Mouse (Mus musculus) MEL (cell line): ENCODE results near the gene Dis3l2. TPM values are rescaled to one million over a fixed set of nuclear protein-coding genes. Genes with fewer than 3 reads are reported as not detected.

Experiments used
- DNase-seq: peaks from one replicate; pipeline ENCODE4 v3.0.0; 2011; ENCODE audit warnings: low read depth, low spot score
- H3K27ac ChIP-seq: 2 replicates; pipeline ENCODE4 v1.5.1; 2012; ENCODE audit warnings: low read depth, mild to moderate bottlenecking, control low read depth, low read length, moderate library complexity; ENCODE audit not compliant: control insufficient read depth
- H3K27me3 ChIP-seq, 2 experiments: fragments of 150-350 bp in 1 of 2; sonication (generic) in 1 of 2; 2 replicates each; pipeline ENCODE4 v1.6.1; 2012; ENCODE audit warnings: low read length in 2 of 2, mild to moderate bottlenecking in 2 of 2, improper control_type of control experiment in 1 of 2, moderate library complexity in 1 of 2; ENCODE audit not compliant: insufficient read depth in 2 of 2, control insufficient read depth in 1 of 2
- H3K36me3 ChIP-seq, 2 experiments: 2 replicates each; pipeline ENCODE4 v1.6.1; 2012 to 2014; ENCODE audit warnings: low read length in 2 of 2, improper control_type of control experiment in 1 of 2, inconsistent platforms in 1 of 2, mild to moderate bottlenecking in 1 of 2; ENCODE audit not compliant: insufficient read depth in 2 of 2, control insufficient read depth in 1 of 2
- H3K4me1 ChIP-seq, 2 experiments: fragments of 150-350 bp in 1 of 2; sonication (generic) in 1 of 2; 2 replicates each; pipeline ENCODE4 v1.6.1; 2012; ENCODE audit warnings: low read length in 2 of 2, improper control_type of control experiment in 1 of 2, mild to moderate bottlenecking in 1 of 2; ENCODE audit not compliant: insufficient read depth in 2 of 2, control insufficient read depth in 1 of 2
- H3K4me3 ChIP-seq, 2 experiments: fragments of 150-350 bp in 1 of 2; sonication (generic) in 1 of 2; 2 replicates each; pipeline ENCODE4 v1.5.1; 2012; ENCODE audit warnings: low read depth in 2 of 2, low read length in 2 of 2, mild to moderate bottlenecking in 2 of 2, moderate library complexity in 2 of 2, control low read depth in 1 of 2, improper control_type of control experiment in 1 of 2; ENCODE audit not compliant: control insufficient read depth in 1 of 2, insufficient read depth in 1 of 2
- H3K79me2 ChIP-seq: 2 replicates; pipeline ENCODE4 v1.6.1; 2012; ENCODE audit warnings: mild to moderate bottlenecking, low read length, moderate library complexity; ENCODE audit not compliant: control insufficient read depth, poor library complexity, insufficient read depth
- H3K9ac ChIP-seq: 2 replicates; pipeline ENCODE4 v1.6.1; 2012; ENCODE audit warnings: low read depth, mild to moderate bottlenecking, control low read depth, low read length, moderate library complexity; ENCODE audit not compliant: control insufficient read depth, poor library complexity, severe bottlenecking
- H3K9me3 ChIP-seq: fragments of 150-350 bp; sonication (generic); replicated peaks from 2 replicates; pipeline ENCODE4 v1.6.1; 2012; ENCODE audit warnings: mild to moderate bottlenecking, low read length, improper control_type of control experiment, moderate library complexity; ENCODE audit not compliant: insufficient read depth
- CHD1 ChIP-seq: IDR thresholded peaks from 2 replicates; pipeline ENCODE4 v1.6.1; 2012; ENCODE audit warnings: low read depth, mild to moderate bottlenecking, inconsistent platforms, low read length, improper control_type of control experiment
- CTCF ChIP-seq, 3 experiments: IDR thresholded peaks in 2 of 3; conservative IDR thresholded peaks in 1 of 3; 2 replicates each; pipeline ENCODE4 v1.5.1; 2011 to 2012; ENCODE audit warnings: low read length in 3 of 3, low read depth in 2 of 3, mild to moderate bottlenecking in 2 of 3, improper control_type of control experiment in 1 of 3, inconsistent platforms in 1 of 3, mixed read lengths in 1 of 3, moderate library complexity in 1 of 3; ENCODE audit not compliant: control insufficient read depth in 1 of 3, insufficient read depth in 1 of 3, poor library complexity in 1 of 3, severe bottlenecking in 1 of 3
- ELF1 ChIP-seq: IDR thresholded peaks from 2 replicates; pipeline ENCODE4 v1.6.1; 2014; ENCODE audit warnings: low read depth, mild to moderate bottlenecking, inconsistent platforms, low read length, improper control_type of control experiment, moderate library complexity
- JUND ChIP-seq: IDR thresholded peaks from 2 replicates; pipeline ENCODE4 v1.6.1; 2011; ENCODE audit warnings: low read depth, mild to moderate bottlenecking, improper control_type of control experiment, low read length
- MAFK ChIP-seq: IDR thresholded peaks from 2 replicates; pipeline ENCODE4 v1.6.1; 2011; ENCODE audit warnings: low read depth, mild to moderate bottlenecking, low read length, improper control_type of control experiment, borderline replicate concordance
- MAX ChIP-seq: IDR thresholded peaks from 2 replicates; pipeline ENCODE4 v1.6.1; 2011; ENCODE audit warnings: low read length, improper control_type of control experiment
- MAZ ChIP-seq: IDR thresholded peaks from 2 replicates; pipeline ENCODE4 v1.6.1; 2012; ENCODE audit warnings: low read depth, mild to moderate bottlenecking, inconsistent platforms, low read length, improper control_type of control experiment
- MEF2A ChIP-seq: IDR thresholded peaks from 2 replicates; pipeline ENCODE4 v1.6.1; 2014; ENCODE audit warnings: low read depth, mild to moderate bottlenecking, inconsistent platforms, low read length, improper control_type of control experiment; ENCODE audit not compliant: poor library complexity, insufficient replicate concordance, severe bottlenecking; ENCODE audit errors: extremely low read depth
- MYB ChIP-seq: IDR thresholded peaks from 2 replicates; pipeline ENCODE4 v1.6.1; 2011; ENCODE audit warnings: mild to moderate bottlenecking, low read depth, low read length, improper control_type of control experiment
- MYC ChIP-seq: IDR thresholded peaks from 2 replicates; pipeline ENCODE4 v1.6.1; 2011; ENCODE audit warnings: low read depth, mild to moderate bottlenecking, low read length, improper control_type of control experiment, moderate library complexity
- NRF1 ChIP-seq: IDR thresholded peaks from 2 replicates; pipeline ENCODE4 v1.6.1; 2014; ENCODE audit warnings: low read depth, mild to moderate bottlenecking, inconsistent platforms, low read length, improper control_type of control experiment, moderate library complexity; ENCODE audit not compliant: poor library complexity, insufficient read depth, severe bottlenecking
- POLR2A ChIP-seq, 2 experiments: IDR thresholded peaks; 2 replicates each; pipeline ENCODE4 v1.6.1; 2011 to 2012; ENCODE audit warnings: low read length in 2 of 2, mild to moderate bottlenecking in 2 of 2, control low read depth in 1 of 2, improper control_type of control experiment in 1 of 2, low read depth in 1 of 2, moderate library complexity in 1 of 2; ENCODE audit not compliant: control insufficient read depth in 1 of 2, insufficient read depth in 1 of 2, poor library complexity in 1 of 2
- POLR2AphosphoS5 ChIP-seq: IDR thresholded peaks from 2 replicates; pipeline ENCODE4 v1.6.1; 2012; ENCODE audit warnings: low read depth, borderline replicate concordance, mild to moderate bottlenecking, inconsistent platforms, low read length, moderate library complexity, mixed read lengths
- RCOR1 ChIP-seq: IDR thresholded peaks from 2 replicates; pipeline ENCODE4 v1.6.1; 2012; ENCODE audit warnings: low read depth, mild to moderate bottlenecking, inconsistent platforms, low read length, improper control_type of control experiment
- TAL1 ChIP-seq: IDR thresholded peaks from 2 replicates; pipeline ENCODE4 v1.6.1; 2012; ENCODE audit warnings: mild to moderate bottlenecking, inconsistent platforms, low read length, moderate library complexity, mixed read lengths
- TBP ChIP-seq: IDR thresholded peaks from 2 replicates; pipeline ENCODE4 v1.8.0; 2011; ENCODE audit warnings: low read depth, low read length, improper control_type of control experiment
- TCF12 ChIP-seq: IDR thresholded peaks from 2 replicates; pipeline ENCODE4 v1.6.1; 2014; ENCODE audit warnings: low read depth, mild to moderate bottlenecking, inconsistent platforms, low read length, improper control_type of control experiment, moderate library complexity
- UBTF ChIP-seq: IDR thresholded peaks from 2 replicates; pipeline ENCODE4 v1.6.1; 2012; ENCODE audit warnings: low read depth, mild to moderate bottlenecking, inconsistent platforms, low read length, improper control_type of control experiment, moderate library complexity, borderline replicate concordance; ENCODE audit not compliant: insufficient read depth
- USF1 ChIP-seq: IDR thresholded peaks from 2 replicates; pipeline ENCODE4 v1.6.1; 2014; ENCODE audit warnings: low read depth, mild to moderate bottlenecking, inconsistent platforms, low read length, improper control_type of control experiment, moderate library complexity
- ZC3H11A ChIP-seq: IDR thresholded peaks from 2 replicates; pipeline ENCODE4 v1.6.1; 2012; ENCODE audit warnings: low read depth, mild to moderate bottlenecking, inconsistent platforms, low read length, improper control_type of control experiment
- ZKSCAN1 ChIP-seq: IDR thresholded peaks from 2 replicates; pipeline ENCODE4 v1.6.1; 2012; ENCODE audit warnings: low read depth, mild to moderate bottlenecking, inconsistent platforms, low read length, improper control_type of control experiment, moderate library complexity
- ZMIZ1 ChIP-seq: IDR thresholded peaks from 2 replicates; pipeline ENCODE4 v1.6.1; 2012; ENCODE audit warnings: low read depth, mild to moderate bottlenecking, inconsistent platforms, low read length, improper control_type of control experiment, moderate library complexity
- ZNF384 ChIP-seq: IDR thresholded peaks from 2 replicates; pipeline ENCODE4 v1.6.1; 2012; ENCODE audit warnings: low read depth, mild to moderate bottlenecking, inconsistent platforms, low read length, improper control_type of control experiment
- polyA plus RNA-seq, 2 experiments: library from polyadenylated mRNA; stranded (reverse) in 1 of 2; unstranded in 1 of 2; fragments of >175 nt in 1 of 2; fragments of >200 nt in 1 of 2; gene quantifications; 2 replicates each; pipeline versions ENCODE4 v1.2.1 to v1.2.4; 2012; ENCODE audit warnings: low replicate concordance in 2 of 2, low read depth in 1 of 2; ENCODE audit not compliant: insufficient read length in 2 of 2, insufficient read depth in 1 of 2, missing spikeins in 1 of 2
- total RNA-seq: library from RNA; depleted of rRNA; stranded (reverse); fragments of 300-350 nt; gene quantifications from 2 replicates; pipeline ENCODE4 v1.2.3, GENCODE M21; 2012

Gene Dis3l2
- total and polyA plus RNA-seq, 3 experiments = 16.9 to 17.3 TPM; not detected in 1

- Histone ChIP-seq H3K4me1 (no peaks in the 10 kb centered on the region), H3K27me3 (peaks cover 24 to 27% of the 10 kb centered on the region in 2 experiments), H3K36me3 (no peaks in the 10 kb centered on the region), H3K4me3 (no peak overlapping the region), H3K79me2 (no peaks in the 10 kb centered on the region), H3K9me3 (no peaks in the 10 kb centered on the region), H3K9ac (no peak overlapping the region), H3K27ac (no peak overlapping the region)
- no peak for DNase-seq
- TF ChIP-seq MAFK (no peak), NRF1 (no peak), MAZ (no peak), ZC3H11A (no peak), MYC (no peak), ZMIZ1 (no peak), CTCF (IDR thresholded peaks at IDR 0.05 in 2 of 3, conservative IDR thresholded peaks at IDR 0.05 in 1 of 3; ENCODE audit: control insufficient read depth in 1 of 3, insufficient read depth in 1 of 3, low read depth in 2 of 3, low read length in 3 of 3, poor library complexity in 1 of 3, severe bottlenecking in 1 of 3) (no peak), MEF2A (no peak), TCF12 (no peak), USF1 (no peak)
Measured at GRCm38 (mm10) chr1:86678667-86679066, 24.9 kb upstream of the Dis3l2 start.

GRCm38 (mm10) chr1:86687236-86687635, 16.4 kb upstream of the Dis3l2 start:
- DNase-seq = no peak
- TF ChIP-seq UBTF = no peak
- no peak for TF ChIP-seq JUND
- TF ChIP-seq CTCF (IDR thresholded peaks at IDR 0.05 in 2 of 3, conservative IDR thresholded peaks at IDR 0.05 in 1 of 3; ENCODE audit: control insufficient read depth in 1 of 3, insufficient read depth in 1 of 3, low read depth in 2 of 3, low read length in 3 of 3, poor library complexity in 1 of 3, severe bottlenecking in 1 of 3) = no peak
- TF ChIP-seq POLR2A (IDR thresholded peaks at IDR 0.05; ENCODE audit: control insufficient read depth in 1 of 2, insufficient read depth in 1 of 2, low read depth in 1 of 2, low read length in 2 of 2, poor library complexity in 1 of 2) = no peak
- no peak for TF ChIP-seq RCOR1
- no peak for TF ChIP-seq TAL1
- no peak for TF ChIP-seq MYB
- no peak for TF ChIP-seq MAZ
- TF ChIP-seq TBP = no peak
- TF ChIP-seq NRF1 = no peak
- TF ChIP-seq ZNF384 = no peak
- no peak for TF ChIP-seq TCF12
- TF ChIP-seq MYC = no peak
- no peak for TF ChIP-seq POLR2AphosphoS5
- TF ChIP-seq CHD1 = no peak
- no peak for TF ChIP-seq MAX
- no peak for TF ChIP-seq MEF2A
- TF ChIP-seq ZKSCAN1 = no peak
- no peak for TF ChIP-seq ELF1
- TF ChIP-seq, all 39 proteins: peak for 0
- Histone ChIP-seq H3K9me3 (no peaks in the 10 kb centered on the region), H3K79me2 (no peaks in the 10 kb centered on the region), H3K4me1 (no peaks in the 10 kb centered on the region), H3K36me3 (no peaks in the 10 kb centered on the region), H3K27ac (no peak overlapping the region), H3K4me3 (no peak overlapping the region), H3K9ac (no peak overlapping the region), H3K27me3 (peaks cover 15 to 26% of the 10 kb centered on the region in 2 experiments)
